Mouse (Mus musculus) megakaryocyte, embryonic 14.5 days (primary cell): ENCODE measurements around the gene 2210016F16Rik.

Experiments used
- FLI1 ChIP-seq: IDR thresholded peaks from 2 replicates; pipeline ENCODE4 v1.6.1; 2012; ENCODE audit warnings: low read length, inconsistent platforms, mixed read lengths
- GATA1 ChIP-seq: IDR thresholded peaks from 3 replicates; pipeline ENCODE4 v1.6.1; 2012; ENCODE audit warnings: mixed read lengths, low read length, inconsistent platforms, borderline replicate concordance

DNA sequence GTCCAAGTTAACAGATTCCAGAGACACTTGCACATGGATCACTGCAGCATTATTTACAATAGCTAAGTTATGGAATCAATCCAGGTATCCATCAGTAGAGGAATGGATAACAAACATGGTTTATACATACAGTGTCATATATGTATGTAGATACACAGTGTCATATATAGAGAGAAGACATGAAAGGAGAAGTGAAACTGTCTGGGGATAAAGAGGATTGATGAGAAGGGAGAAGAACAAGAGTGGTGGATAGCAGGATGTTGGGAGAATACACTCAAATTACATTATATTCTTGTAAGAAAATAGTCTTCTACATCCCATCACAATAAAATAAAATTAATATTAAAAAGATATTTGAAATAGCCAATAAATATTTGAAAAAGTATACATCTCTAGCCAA, 32.0 kb downstream of the 2210016F16Rik start:
- no peak for TF ChIP-seq GATA1
- no peak for TF ChIP-seq FLI1
